Mouse (Mus musculus) midbrain, embryonic 16.5 days (tissue): ENCODE measurements around the gene Lman2l. TPM values are rescaled to one million over a fixed set of nuclear protein-coding genes. Genes with fewer than 3 reads are reported as not detected.

Experiments
- ATAC-seq: fragments of 200-750 bp; cut with Nextera tagmentation; 2 replicates; pipeline ENCODE4 v1.8.0; 2017; ENCODE audit warnings: moderate TSS enrichment
- H3K27ac ChIP-seq: fragments of 300-500 bp; sonication (generic); 2 replicates; pipeline ENCODE4 v1.5.1; 2014; ENCODE audit warnings: mild to moderate bottlenecking, low read length, mixed read lengths
- H3K27me3 ChIP-seq: fragments of 300-500 bp; sonication (generic); 2 replicates; pipeline ENCODE4 v1.6.1; 2014; ENCODE audit warnings: low read depth, low read length, mixed read lengths; ENCODE audit not compliant: control insufficient read depth, insufficient read depth
- H3K36me3 ChIP-seq: fragments of 300-500 bp; sonication (generic); 2 replicates; pipeline ENCODE4 v1.6.1; 2014; ENCODE audit warnings: mild to moderate bottlenecking, low read length, moderate library complexity, mixed read lengths; ENCODE audit not compliant: control insufficient read depth, insufficient read depth
- H3K4me1 ChIP-seq: fragments of 300-500 bp; sonication (generic); 2 replicates; pipeline ENCODE4 v1.6.1; 2014; ENCODE audit warnings: mild to moderate bottlenecking, low read length, mixed read lengths; ENCODE audit not compliant: control insufficient read depth, insufficient read depth
- H3K4me2 ChIP-seq: fragments of 300-500 bp; sonication (generic); 2 replicates; pipeline ENCODE4 v1.6.1; 2014; ENCODE audit warnings: mild to moderate bottlenecking, low read length, mixed read lengths
- H3K4me3 ChIP-seq: fragments of 300-500 bp; sonication (generic); 2 replicates; pipeline ENCODE4 v1.5.1; 2014; ENCODE audit warnings: low read depth, mild to moderate bottlenecking, low read length, moderate library complexity, mixed read lengths
- H3K9ac ChIP-seq: fragments of 300-500 bp; sonication (generic); 2 replicates; pipeline ENCODE4 v1.6.1; 2014; ENCODE audit warnings: low read depth, low read length, mixed read lengths
- H3K9me3 ChIP-seq: fragments of 300-500 bp; sonication (generic); replicated peaks from 2 replicates; pipeline ENCODE4 v1.6.1; 2014; ENCODE audit warnings: mild to moderate bottlenecking, low read length, mixed read lengths; ENCODE audit not compliant: control insufficient read depth, poor library complexity, severe bottlenecking
- WGBS: fragments of 180-500 bp; shearing (Covaris S2); extraction: QIAGEN DNeasy Blood & Tissue Kit; methylation state at CpG from one replicate; pipeline ENCODE4 v1.1.7; 2014; 5-methylcytosine and 5-hydroxymethylcytosine counted together
- polyA plus RNA-seq: library from polyadenylated mRNA; unstranded; fragments of >200 nt; fragmentation: Nextera tagmentation; extraction: Ambion mirVana; gene quantifications from 2 replicates; pipeline ENCODE4 v1.2.1, GENCODE M21; 2015

The Lman2l gene
- polyA plus RNA-seq, 1 experiment from 2014 or later: 65.7 TPM

GRCm38 (mm10) chr1:36467446-36467845, 22.4 kb upstream of the Lman2l start:
- Histone ChIP-seq H3K36me3 (no peaks in the 10 kb centered on the region), H3K27me3 (no peaks in the 10 kb centered on the region), H3K4me2 (no peak overlapping the region), H3K9ac (no peak overlapping the region), H3K4me1 (peaks cover 11% of the 10 kb centered on the region), H3K9me3 (no peaks in the 10 kb centered on the region), H3K27ac (no peak overlapping the region), H3K4me3 (no peak overlapping the region)
- WGBS: 54% methylated on average over 5 of the region's 5 CpGs
- no peak for ATAC-seq

GRCm38 (mm10) chr1:36465641-36466160, 20.6 kb upstream of the Lman2l start:
- 84% methylated on average over 4 of the region's 4 CpGs for WGBS
- no peak overlapping the region for H3K9ac ChIP-seq
- no peak overlapping the region for H3K27ac ChIP-seq
- H3K4me2 ChIP-seq: no peak overlapping the region
- ATAC-seq: no peak
- no peak overlapping the region for H3K4me3 ChIP-seq
- peaks cover 4% of the 10 kb centered on the region for H3K4me1 ChIP-seq
- no peaks in the 10 kb centered on the region for H3K9me3 ChIP-seq
- no peaks in the 10 kb centered on the region for H3K36me3 ChIP-seq
- H3K27me3 ChIP-seq: no peaks in the 10 kb centered on the region

DNA sequence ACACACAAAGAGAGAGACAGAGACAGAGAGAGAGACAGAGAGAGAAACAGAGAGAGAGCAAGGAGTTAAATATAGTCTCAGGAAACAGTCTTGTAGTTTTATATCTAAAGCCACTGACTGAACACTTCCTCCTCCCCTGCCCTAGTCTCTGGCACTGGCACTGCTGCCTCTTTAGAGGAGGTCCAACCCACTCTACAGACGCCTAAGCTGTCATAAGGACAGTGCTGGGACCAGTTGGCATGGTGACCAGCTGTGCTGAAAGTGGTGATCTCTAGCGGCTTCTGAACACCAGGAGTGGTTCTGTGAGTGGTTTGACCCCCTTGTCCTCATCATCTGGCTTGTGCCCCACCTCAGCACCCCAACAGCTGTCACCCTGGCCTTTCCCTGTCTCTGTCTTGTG, 16.8 kb upstream of the Lman2l start:
- H3K4me1 ChIP-seq: no peaks in the 10 kb centered on the region
- H3K4me3 ChIP-seq: no peak overlapping the region
- WGBS: 53% methylated on average over 2 of the region's 2 CpGs
- H3K9ac ChIP-seq: no peak overlapping the region
- ATAC-seq: no peak
- H3K27ac ChIP-seq: no peak overlapping the region
- no peaks in the 10 kb centered on the region for H3K36me3 ChIP-seq
- no peak overlapping the region for H3K4me2 ChIP-seq
- no peaks in the 10 kb centered on the region for H3K27me3 ChIP-seq
- no peaks in the 10 kb centered on the region for H3K9me3 ChIP-seq

DNA sequence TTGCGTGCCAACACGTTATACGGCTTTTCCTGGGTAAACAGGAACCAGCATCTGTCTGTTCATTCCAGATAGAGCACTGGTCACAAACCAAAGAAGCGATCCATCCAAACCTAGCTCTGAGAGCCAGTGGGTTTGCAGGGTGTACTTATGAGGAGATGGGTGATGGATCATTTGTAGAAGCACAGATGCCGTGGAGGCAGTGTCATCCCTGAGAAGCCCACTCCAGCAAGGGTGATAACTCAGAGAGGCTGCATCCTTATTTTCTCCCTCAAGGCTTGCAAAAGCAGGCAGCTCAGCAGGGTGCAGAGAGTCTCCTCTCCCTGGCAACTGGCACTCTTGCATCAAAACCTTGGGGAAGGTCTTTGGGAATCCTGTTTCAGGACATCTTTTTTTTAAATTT, 13.1 kb upstream of the Lman2l start:
- Histone ChIP-seq H3K4me1 (no peaks in the 10 kb centered on the region), H3K27ac (no peak overlapping the region), H3K4me3 (no peak overlapping the region), H3K27me3 (no peaks in the 10 kb centered on the region), H3K9ac (no peak overlapping the region), H3K4me2 (no peak overlapping the region), H3K9me3 (no peaks in the 10 kb centered on the region), H3K36me3 (no peaks in the 10 kb centered on the region)
- WGBS: 91% methylated on average over 5 of the region's 5 CpGs
- no peak for ATAC-seq

- ATAC-seq: no peak
- no peak overlapping the region for H3K4me3 ChIP-seq
- no peaks in the 10 kb centered on the region for H3K9me3 ChIP-seq
- no peaks in the 10 kb centered on the region for H3K4me1 ChIP-seq
- H3K4me2 ChIP-seq: no peak overlapping the region
- H3K27ac ChIP-seq: no peak overlapping the region
- WGBS: 45% methylated on average over 7 of the region's 7 CpGs
- H3K27me3 ChIP-seq: no peaks in the 10 kb centered on the region
- no peaks in the 10 kb centered on the region for H3K36me3 ChIP-seq
- H3K9ac ChIP-seq: no peak overlapping the region
Observed at GRCm38 (mm10) chr1:36457388-36458014, 12.4 kb upstream of the Lman2l start.

DNA sequence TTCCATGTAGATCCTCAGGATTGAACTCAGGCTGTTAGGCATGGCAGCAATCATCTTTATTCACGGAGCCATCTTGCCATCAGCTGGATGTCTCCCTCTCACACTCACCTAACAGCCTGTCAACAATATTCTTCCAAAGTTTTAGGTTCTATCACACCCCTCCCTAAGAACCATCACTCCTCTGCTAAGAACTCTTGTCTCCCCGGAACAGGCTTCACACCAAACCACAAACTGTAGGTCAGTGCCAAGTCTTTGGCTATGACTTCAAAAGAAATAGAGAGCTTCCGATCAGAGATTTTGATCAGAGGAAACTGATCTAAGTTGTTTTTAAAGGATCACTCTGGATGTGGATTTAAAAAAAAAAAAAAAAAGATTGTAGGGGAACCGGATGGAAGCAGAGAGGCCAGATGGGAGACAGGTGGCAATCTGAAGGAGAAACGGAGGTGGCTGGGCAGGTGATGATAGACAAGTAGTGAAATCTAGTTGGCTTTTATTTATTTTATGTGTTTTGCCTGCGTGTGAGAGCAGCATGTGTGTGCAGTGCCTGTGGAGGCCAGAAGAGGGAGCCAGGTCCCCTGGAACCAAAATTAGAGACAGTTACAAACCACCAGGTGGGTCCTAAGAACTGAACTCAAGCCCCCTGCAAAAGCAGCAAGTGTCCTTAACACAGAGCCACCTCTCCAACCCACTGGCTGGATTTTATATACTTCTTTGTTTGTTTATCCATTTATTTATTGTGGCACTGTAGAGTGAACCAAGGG, 9.2 kb upstream of the Lman2l start:
- Histone ChIP-seq H3K4me1 (no peaks in the 10 kb centered on the region), H3K4me2 (no peak overlapping the region), H3K9me3 (no peaks in the 10 kb centered on the region), H3K9ac (no peak overlapping the region), H3K36me3 (no peaks in the 10 kb centered on the region), H3K4me3 (no peak overlapping the region), H3K27ac (no peak overlapping the region), H3K27me3 (no peaks in the 10 kb centered on the region)
- 89% methylated on average over 6 of the region's 6 CpGs for WGBS
- no peak for ATAC-seq

DNA sequence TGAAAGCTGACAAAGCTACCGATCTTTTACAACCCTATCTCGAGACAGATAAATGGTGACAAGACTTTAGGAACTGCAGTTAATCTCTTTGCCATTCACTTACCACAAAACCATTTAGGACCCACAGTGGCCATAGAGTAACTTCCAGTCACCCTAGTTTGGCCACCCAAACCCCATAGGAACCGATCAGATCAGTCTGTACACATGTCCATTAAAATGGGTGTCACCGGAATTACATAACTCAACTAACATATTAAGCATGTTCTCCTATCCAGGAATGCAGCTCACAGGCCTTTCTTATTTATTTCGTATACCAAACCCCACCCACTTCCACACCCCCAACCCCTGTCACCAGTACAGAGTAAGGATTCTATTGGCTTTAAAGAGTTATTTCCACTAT, 1.8 kb upstream of the Lman2l start:
- no peak overlapping the region for H3K4me3 ChIP-seq
- 93% methylated on average over 5 of the region's 5 CpGs for WGBS
- ATAC-seq: no peak
- H3K27ac ChIP-seq: no peak overlapping the region
- peaks cover 12% of the 10 kb centered on the region for H3K4me1 ChIP-seq
- H3K27me3 ChIP-seq: no peaks in the 10 kb centered on the region
- no peak overlapping the region for H3K9ac ChIP-seq
- H3K4me2 ChIP-seq: no peak overlapping the region
- H3K36me3 ChIP-seq: peaks cover 5% of the 10 kb centered on the region; the same call in 1 of the 2 replicates
- no peaks in the 10 kb centered on the region for H3K9me3 ChIP-seq

DNA sequence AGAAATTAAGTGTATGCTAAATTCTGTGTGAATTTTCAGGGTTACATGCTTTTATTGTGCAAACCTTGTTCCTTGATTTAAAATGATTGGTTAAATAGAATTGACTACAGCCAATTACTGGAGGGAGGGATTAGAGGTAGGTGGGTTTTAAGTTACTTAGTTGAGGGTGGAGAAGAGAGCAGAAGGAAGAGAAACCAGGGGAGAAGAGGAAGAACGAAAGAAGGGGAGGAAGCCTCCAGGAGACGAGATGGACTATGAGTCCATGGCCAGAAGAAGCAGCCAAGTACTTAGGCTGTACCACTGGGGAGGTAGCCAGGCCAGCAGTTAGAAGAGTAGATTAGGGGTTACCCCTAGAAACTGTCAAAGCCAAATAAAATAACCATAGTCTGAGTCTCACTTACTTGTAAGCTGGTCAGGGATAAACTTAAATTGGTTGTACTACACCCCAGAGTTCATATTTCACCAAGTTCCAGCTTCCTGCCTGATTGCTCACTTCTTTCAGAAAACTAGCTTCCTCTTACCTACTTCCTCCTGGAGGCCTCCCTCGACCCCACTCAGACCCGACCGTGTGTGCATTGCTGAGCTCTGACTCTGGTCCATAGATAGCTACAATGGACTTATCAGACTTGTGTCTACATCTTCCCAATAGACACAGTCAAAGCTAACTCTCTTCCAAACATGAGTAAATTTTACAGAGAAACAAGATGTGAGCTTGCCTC, 1.2 kb upstream of the Lman2l start:
- no peak overlapping the region for H3K4me3 ChIP-seq

More for the DNA sequence above, 1.2 kb upstream of the Lman2l start:
- Histone ChIP-seq H3K4me2 (no peak overlapping the region), H3K4me1 (peaks cover 12% of the 10 kb centered on the region), H3K9me3 (no peaks in the 10 kb centered on the region), H3K36me3 (peaks cover 5% of the 10 kb centered on the region; the same call in 1 of the 2 replicates), H3K27me3 (no peaks in the 10 kb centered on the region), H3K9ac (no peak overlapping the region), H3K27ac (no peak overlapping the region)
- no peak for ATAC-seq
- WGBS: 87% methylated on average over 5 of the region's 5 CpGs
